Mouse (Mus musculus): ENCODE measurements around the gene Bnip3. TPM values are rescaled to one million over a fixed set of nuclear protein-coding genes. Genes with fewer than 3 reads are reported as not detected.
A peak's percentile ranks its signal among the peaks of the same experiment; 100 is the strongest.

Bnip3 gene
- 100 to 1,000 TPM; 106 to 113 TPM for total RNA-seq (2021)
- long read RNA-seq, transcript Bnip3-201 (6 exons, 1,756 nt) = major isoform, 188 of 196 reads
- long read RNA-seq, partial matches to known transcripts = 5 of 196 reads
- long read RNA-seq, other reads (novel, unspliced or antisense) = 3 of 196 reads

DNA sequence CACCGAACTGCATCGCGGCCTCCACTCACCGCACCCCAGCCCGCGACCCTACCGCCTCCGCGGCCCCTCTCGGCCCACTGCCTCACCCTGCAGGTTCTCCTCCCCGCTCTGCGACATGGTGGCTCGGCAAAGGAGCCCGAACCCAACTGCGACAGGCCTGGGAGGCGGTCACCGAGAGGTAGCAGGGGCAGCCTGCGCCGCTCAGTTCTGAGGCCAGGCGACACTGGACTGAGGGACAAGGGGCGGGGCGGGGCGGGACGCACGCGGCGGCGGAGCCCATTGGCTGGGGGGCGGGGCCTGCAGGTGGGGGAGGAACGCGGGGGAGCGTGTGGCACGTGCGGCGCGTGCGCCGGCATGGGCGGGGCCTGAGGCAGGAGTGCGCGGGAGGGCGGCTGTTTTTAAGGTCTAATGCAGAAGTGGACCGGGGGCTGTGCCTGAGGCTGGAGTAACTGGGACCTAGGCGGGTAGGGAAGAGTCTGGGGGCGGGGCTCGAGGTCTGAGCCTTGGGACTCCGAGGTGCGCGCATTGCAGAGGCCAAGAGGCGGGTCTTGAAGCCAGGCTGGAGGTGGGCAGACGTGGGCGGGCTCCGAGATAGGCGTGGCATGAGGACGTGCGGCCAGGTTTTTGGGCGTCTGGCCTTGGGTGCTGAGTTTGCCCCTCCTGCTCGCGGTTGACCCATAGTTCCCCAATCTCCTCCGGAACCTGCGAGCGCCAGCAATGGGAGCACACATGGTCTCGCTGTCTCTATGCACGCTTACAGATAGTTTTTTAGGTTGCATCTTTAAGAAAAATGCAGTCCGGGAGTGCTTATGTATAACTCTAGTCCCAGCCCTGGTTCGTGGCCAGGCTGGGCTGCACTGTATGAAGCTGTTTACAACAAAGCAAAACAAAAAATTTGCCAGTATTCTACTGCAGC is at the start of gene Bnip3:
Bnip3 (minus strand) TSS at position 243 of the 916 bp plus-strand sequence.
- peak; percentile 79 to 85 for DNase-seq (ENCODE audit: low spot score in 2 of 2)

- no peak for DNase-seq (ENCODE audit: low spot score in 2 of 2)
Observed at GRCm38 (mm10) chr7:138957106-138957505, 47.8 kb upstream of the Bnip3 start.

DNA sequence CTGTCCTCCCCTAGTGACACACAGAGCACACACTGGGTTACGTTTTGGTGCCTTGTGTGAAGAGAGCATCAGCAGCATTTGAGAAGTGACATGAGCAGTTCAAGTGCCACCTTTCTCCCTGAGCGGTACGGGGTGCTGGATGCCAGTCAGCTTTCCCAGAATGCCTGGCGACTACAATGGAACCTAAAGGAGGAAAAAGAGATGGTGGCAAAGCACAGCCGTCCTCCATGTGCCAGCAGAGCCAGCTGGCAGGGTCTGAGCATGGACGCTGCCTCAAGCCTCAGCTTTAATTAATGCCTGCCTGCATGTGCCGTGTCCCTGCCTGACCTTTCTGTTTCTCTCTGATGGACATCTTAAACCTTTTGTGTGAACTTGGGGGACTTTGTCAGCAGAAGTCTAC is 46.5 kb upstream of the Bnip3 start:
- no peak for DNase-seq (ENCODE audit: low spot score in 2 of 2)

DNA sequence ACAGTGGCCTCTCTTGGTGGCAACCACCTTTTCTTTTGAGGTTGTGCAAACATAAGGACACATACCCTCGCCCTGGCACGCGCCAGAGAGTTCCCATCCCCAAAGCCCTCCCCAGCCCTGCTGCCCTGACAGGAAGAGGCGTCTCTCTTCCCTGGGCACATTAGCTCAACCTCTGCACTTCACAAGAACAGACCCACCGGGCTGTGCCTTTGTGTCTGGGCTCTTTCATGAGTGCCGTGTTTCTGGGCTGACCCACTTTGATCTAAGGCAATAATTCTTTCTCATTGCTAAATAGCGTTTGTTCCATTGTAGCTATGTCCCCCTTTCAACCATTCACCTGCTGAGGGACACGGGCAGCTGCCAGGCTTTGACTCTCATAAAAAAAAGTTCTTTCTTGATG is 39.0 kb upstream of the Bnip3 start:
- DNase-seq (ENCODE audit: low spot score in 2 of 2) = no peak

GRCm38 (mm10) chr7:138947741-138948140 is 38.4 kb upstream of the Bnip3 start:
- no peak for DNase-seq (ENCODE audit: low spot score in 2 of 2)

DNA sequence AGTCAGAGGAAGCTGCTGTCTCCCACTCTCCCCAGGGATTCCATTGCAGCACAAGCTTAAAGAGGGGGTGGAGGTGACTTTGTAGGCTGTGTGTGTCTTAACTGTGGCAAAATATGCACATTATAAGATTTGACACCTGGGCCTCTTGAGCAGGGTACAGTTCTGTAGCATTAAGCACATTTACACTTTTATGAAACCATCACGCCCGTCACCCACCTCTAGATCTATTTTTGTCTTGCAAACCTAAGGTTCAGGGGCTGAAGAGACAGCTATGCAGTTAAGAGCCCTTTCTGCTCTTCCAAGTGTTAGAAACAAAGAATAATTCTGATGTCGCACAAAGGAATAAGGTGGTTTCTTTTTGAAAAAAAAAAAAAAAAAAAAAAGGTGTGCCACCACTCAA is 36.3 kb upstream of the Bnip3 start:
- no peak for DNase-seq (ENCODE audit: low spot score in 2 of 2)

DNA sequence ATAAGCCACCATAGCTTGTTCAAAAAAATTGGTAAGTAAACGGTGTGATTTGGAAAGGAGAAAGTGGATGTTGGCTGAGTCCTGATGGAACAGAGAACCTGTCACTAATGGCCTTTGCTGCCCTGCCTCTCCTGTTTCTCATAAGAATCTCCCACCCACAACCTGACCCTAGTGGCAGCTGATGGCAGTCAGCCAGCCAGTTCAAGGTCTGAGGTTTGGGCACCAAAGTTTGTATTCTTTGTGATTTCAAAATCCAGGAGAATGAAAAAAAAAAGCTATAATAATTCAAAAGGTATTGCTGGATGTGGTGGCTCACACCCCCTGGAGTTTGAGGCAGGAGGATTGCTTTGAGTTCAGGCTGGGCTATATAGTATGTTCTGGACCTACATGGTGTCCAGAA is 33.0 kb upstream of the Bnip3 start:
- DNase-seq (ENCODE audit: low spot score in 2 of 2) = no peak

DNA sequence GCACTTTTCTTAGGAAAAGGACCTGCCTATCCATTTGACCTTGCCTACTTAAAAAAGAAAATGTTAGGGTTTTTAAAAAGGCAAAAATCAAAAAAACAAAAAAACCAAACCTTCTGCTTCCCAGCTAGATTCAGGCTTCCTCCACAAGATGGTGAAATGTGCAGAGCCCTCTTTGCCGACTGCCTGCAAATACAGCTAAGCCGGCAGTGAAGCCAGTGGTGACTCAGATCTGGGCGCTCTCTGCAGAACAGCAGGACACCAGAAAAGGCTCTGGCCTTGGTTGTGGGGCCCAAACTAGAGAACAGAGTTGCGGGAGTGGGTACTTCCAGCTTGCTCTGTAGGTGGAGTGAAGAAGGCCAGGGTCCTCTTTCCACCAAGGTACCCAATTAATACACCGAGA is 32.3 kb upstream of the Bnip3 start:
- DNase-seq (ENCODE audit: low spot score in 2 of 2) = no peak

- DNase-seq (ENCODE audit: low spot score in 2 of 2) = peak; percentile 56 to 62
Observed at GRCm38 (mm10) chr7:138940612-138941461, 31.5 kb upstream of the Bnip3 start, which contains the start of gene Jakmip3. Jakmip3 (plus strand) TSS chr7:138940730.

GRCm38 (mm10) chr7:138940256-138940611 is 30.9 kb upstream of the Bnip3 start:
- DNase-seq (ENCODE audit: low spot score in 2 of 2) = peak; percentile 73 to 75

DNA sequence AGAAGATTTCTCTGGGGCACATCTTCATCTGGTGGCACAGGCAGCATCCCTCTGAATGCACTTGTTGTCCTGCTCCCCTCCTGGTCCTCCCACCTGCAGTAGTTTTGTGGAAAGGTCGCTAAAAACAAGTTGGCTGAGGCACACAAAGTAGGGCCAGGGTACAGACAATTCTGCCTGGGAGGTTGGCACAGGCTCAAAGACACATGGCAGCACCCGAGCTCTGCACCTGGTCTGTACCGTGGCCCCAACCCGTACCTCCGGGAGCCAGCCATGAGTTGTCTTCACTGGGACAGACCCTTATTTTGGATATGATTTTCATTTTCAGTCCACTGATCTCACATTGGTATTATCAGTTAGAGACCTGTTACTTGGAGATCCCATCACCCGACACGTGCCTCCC is 29.7 kb upstream of the Bnip3 start:
- DNase-seq (ENCODE audit: low spot score in 2 of 2) = no peak

DNA sequence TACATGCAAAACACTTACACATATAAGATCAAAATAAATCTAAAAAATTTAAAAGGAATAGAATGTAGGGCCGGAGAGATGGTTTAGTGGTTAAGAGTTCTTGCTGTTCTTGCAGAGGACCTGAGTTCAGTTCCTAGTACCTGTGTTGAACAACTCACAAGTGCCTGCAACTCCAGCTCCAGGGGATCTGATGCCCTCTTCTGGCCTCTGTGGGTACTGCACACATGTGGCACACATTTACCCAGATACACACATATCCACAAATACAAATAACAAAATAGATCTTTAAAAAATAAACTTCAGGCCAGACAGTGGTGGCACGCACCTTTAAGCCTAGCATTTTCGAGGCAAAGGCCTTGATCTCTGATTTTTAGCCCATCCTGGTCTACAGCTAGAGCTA is 25.2 kb upstream of the Bnip3 start:
- no peak for DNase-seq (ENCODE audit: low spot score in 2 of 2)

DNA sequence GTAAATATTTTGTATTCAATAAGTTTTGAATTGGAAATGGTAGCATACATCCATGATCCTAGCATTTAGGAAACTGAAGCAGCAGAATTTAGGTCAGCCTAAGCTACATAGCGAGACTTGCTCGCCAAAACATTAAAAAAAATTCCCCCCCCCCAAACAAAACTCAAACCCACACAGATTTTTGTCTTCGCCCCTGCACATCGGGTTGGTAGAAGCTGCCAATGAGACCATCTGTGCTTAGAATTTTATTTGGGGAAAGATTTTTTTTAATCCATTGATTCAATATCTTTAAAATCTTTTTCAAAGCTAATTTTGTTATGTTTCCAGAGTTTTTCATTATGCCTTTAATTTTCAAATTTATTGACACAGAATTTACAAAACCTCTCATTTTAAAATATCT is 19.1 kb upstream of the Bnip3 start:
- no peak for DNase-seq (ENCODE audit: low spot score in 2 of 2)

GRCm38 (mm10) chr7:138923756-138924425 is 14.6 kb upstream of the Bnip3 start:
- no peak for DNase-seq (ENCODE audit: low spot score in 2 of 2)

GRCm38 (mm10) chr7:138921611-138922010 is 12.3 kb upstream of the Bnip3 start:
- no peak for DNase-seq (ENCODE audit: low spot score in 2 of 2)

DNA sequence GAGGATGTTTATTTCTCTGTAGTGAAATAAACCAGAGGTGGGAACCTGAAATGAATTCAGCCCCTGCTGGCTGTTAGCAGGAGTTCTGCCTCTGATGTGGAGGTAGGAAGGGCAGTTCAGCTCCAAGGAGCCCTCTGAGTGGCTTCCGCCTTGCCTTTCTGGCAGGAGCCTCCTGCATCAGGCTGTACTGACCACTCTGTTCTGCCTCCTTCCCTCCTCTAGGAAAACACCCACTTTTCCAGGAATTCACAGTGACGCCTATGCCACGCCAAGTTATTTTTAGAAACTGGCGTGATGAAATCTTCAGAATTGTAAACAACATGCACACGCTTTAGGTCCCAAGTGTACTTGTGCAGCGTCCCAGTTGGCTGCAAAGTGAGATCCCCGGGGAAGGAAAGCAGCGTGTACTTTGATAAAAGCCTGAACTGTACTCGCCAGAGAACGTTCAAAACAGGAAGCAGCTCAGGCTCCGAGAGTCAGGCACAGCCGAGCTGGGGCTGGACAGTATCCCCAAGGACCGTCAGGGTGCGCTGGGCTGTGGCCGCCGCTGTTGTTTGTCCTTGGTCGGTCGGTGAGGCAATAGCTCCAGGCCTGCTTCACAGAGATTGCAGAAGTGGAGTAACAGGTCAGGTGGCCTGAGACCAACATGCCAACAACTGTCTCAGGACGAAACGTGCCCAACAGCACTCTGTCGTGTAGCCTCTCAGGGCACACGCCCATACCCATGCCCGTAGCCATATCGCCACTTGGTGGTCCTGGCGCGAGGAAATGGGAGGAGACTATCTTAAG is 10.0 kb upstream of the Bnip3 start:
- peak in 1 of 2 experiments; percentile 34 for DNase-seq (ENCODE audit: low spot score in 2 of 2)

GRCm38 (mm10) chr7:138913616-138914015 is 4.3 kb upstream of the Bnip3 start:
- no peak for DNase-seq (ENCODE audit: low spot score in 2 of 2)

GRCm38 (mm10) chr7:138910193-138910562 is 859 bp upstream of the Bnip3 start:
- no peak for DNase-seq (ENCODE audit: low spot score in 2 of 2)

DNA sequence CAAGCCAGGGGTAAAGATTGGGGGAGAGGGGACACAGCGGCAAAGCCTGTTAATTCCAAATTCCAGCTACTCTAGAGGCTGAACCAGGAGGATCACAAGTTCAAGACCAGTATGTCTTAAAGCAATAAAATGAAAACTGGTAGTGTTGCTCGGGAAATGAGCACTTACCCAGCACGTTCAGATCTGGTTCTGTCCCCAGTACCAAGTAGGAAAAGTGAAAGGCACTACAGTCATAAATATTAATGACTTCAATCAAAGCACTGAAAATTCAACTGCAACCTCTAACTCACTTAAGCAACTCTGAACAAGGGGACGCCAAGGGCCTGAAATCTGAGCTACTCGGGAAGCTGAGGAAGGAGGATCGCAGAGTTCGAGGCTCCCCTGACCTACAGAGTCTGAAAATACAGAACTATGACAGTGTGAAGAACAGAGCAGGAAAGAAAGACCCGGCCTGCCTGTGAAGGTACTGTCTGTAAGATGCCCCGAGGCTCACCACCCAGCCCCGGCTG is 497 bp downstream of the Bnip3 start:
- DNase-seq (ENCODE audit: low spot score in 2 of 2) = no peak

DNA sequence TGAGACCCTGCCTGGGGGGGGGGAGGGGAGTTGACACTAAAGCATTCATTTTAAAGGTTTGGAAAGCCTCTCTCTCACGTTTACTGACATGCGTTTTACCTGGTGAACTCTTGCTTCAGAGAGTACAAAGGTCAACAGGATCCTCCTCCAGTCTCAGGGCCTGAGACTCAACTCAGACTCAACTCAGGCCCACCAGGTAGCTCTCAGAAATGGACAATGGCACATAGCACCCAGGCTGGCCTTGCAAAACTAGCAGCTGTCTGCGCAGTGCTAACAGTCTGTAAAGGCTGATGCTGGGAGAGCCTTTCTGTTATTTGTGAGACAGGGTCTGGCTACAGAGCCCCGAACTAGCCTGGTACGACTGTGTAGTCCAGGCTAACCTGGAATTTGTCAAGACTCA is 1.3 kb downstream of the Bnip3 start:
- no peak for DNase-seq (ENCODE audit: low spot score in 2 of 2)

Data from layer of hippocampus, postnatal 10 days (tissue).